Mouse (Mus musculus) right cerebral cortex, adult 18-20 months (tissue): ENCODE results near the gene C1galt1c1.

ENCODE experiments used
- DNase-seq: peaks from one replicate; pipeline ENCODE4 v3.0.0; 2022; ENCODE audit warnings: mixed read lengths

C1galt1c1 gene

GRCm38 (mm10) chrX:38634801-38635637, at the start of gene C1galt1c1:
TSS of gene C1galt1c1 (minus strand) at chrX:38635087.
- DNase-seq = peak; percentile 92

GRCm38 (mm10) chrX:38681972-38682371, 47.1 kb upstream of the C1galt1c1 start:
- no peak for DNase-seq

- DNase-seq = no peak
These were observed 34.4 kb upstream of the C1galt1c1 start for GRCm38 (mm10) chrX:38669111-38669903.

GRCm38 (mm10) chrX:38656206-38656883, 21.5 kb upstream of the C1galt1c1 start:
- DNase-seq = no peak

- DNase-seq = no peak
These were observed 19.8 kb upstream of the C1galt1c1 start for GRCm38 (mm10) chrX:38654681-38655080.

GRCm38 (mm10) chrX:38653181-38653580, 18.3 kb upstream of the C1galt1c1 start:
- DNase-seq = no peak

- no peak for DNase-seq
These were observed 16.3 kb upstream of the C1galt1c1 start for GRCm38 (mm10) chrX:38651167-38651566.

GRCm38 (mm10) chrX:38650404-38651039, 15.6 kb upstream of the C1galt1c1 start:
- DNase-seq = no peak

- no peak for DNase-seq
These were observed 7.3 kb upstream of the C1galt1c1 start for GRCm38 (mm10) chrX:38642183-38642582.

GRCm38 (mm10) chrX:38641435-38641834, 6.5 kb upstream of the C1galt1c1 start:
- no peak for DNase-seq

GRCm38 (mm10) chrX:38635638-38635931, 698 bp upstream of the C1galt1c1 start:
- DNase-seq = no peak

- DNase-seq = peak; percentile 17
These were observed 33.9 kb downstream of the C1galt1c1 start for GRCm38 (mm10) chrX:38600995-38601369.

- peak; percentile 79 for DNase-seq
These were observed 34.5 kb downstream of the C1galt1c1 start, which contains the start of gene Mcts1 for GRCm38 (mm10) chrX:38600177-38600994. TSS of gene Mcts1 (plus strand) at chrX:38600578.

- DNase-seq = no peak
These were observed 41.6 kb downstream of the C1galt1c1 start for GRCm38 (mm10) chrX:38593180-38593889.

GRCm38 (mm10) chrX:38591749-38592148, 43.1 kb downstream of the C1galt1c1 start:
- no peak for DNase-seq

- DNase-seq = no peak
These were observed 45.1 kb downstream of the C1galt1c1 start for GRCm38 (mm10) chrX:38589827-38590226.

GRCm38 (mm10) chrX:38583261-38583660, 51.6 kb downstream of the C1galt1c1 start:
- DNase-seq = no peak

GRCm38 (mm10) chrX:38581140-38581539, 53.7 kb downstream of the C1galt1c1 start:
- no peak for DNase-seq
